Mouse (Mus musculus) MEL (cell line): Measurements from ENCODE around the gene Haghl.

ENCODE experiments used
- BHLHE40 ChIP-seq: IDR thresholded peaks from 2 replicates; pipeline ENCODE4 v1.6.1; 2012; ENCODE audit warnings: low read depth, mild to moderate bottlenecking, inconsistent platforms, low read length, improper control_type of control experiment, borderline replicate concordance
- CTCF ChIP-seq, 3 experiments: IDR thresholded peaks in 2 of 3; conservative IDR thresholded peaks in 1 of 3; 2 replicates each; pipeline ENCODE4 v1.5.1; 2011 to 2012; ENCODE audit warnings: low read length in 3 of 3, low read depth in 2 of 3, mild to moderate bottlenecking in 2 of 3, improper control_type of control experiment in 1 of 3, inconsistent platforms in 1 of 3, mixed read lengths in 1 of 3, moderate library complexity in 1 of 3; ENCODE audit not compliant: control insufficient read depth in 1 of 3, insufficient read depth in 1 of 3, poor library complexity in 1 of 3, severe bottlenecking in 1 of 3
- EP300 ChIP-seq, 2 experiments: IDR thresholded peaks; 2 replicates each; pipeline ENCODE4 v1.6.1; 2011; ENCODE audit warnings: improper control_type of control experiment in 2 of 2, low read length in 2 of 2, low read depth in 1 of 2, mild to moderate bottlenecking in 1 of 2
- HCFC1 ChIP-seq: IDR thresholded peaks from 2 replicates; pipeline ENCODE4 v1.6.1; 2012; ENCODE audit warnings: low read depth, mild to moderate bottlenecking, inconsistent platforms, low read length, improper control_type of control experiment, moderate library complexity
- MAX ChIP-seq: IDR thresholded peaks from 2 replicates; pipeline ENCODE4 v1.6.1; 2011; ENCODE audit warnings: low read length, improper control_type of control experiment
- MXI1 ChIP-seq: IDR thresholded peaks from 2 replicates; pipeline ENCODE4 v1.6.1; 2011; ENCODE audit warnings: mild to moderate bottlenecking, low read depth, low read length, improper control_type of control experiment
- NRF1 ChIP-seq: IDR thresholded peaks from 2 replicates; pipeline ENCODE4 v1.6.1; 2014; ENCODE audit warnings: low read depth, mild to moderate bottlenecking, inconsistent platforms, low read length, improper control_type of control experiment, moderate library complexity; ENCODE audit not compliant: poor library complexity, insufficient read depth, severe bottlenecking
- POLR2A ChIP-seq, 2 experiments: IDR thresholded peaks; 2 replicates each; pipeline ENCODE4 v1.6.1; 2011 to 2012; ENCODE audit warnings: low read length in 2 of 2, mild to moderate bottlenecking in 2 of 2, control low read depth in 1 of 2, improper control_type of control experiment in 1 of 2, low read depth in 1 of 2, moderate library complexity in 1 of 2; ENCODE audit not compliant: control insufficient read depth in 1 of 2, insufficient read depth in 1 of 2, poor library complexity in 1 of 2
- RCOR1 ChIP-seq: IDR thresholded peaks from 2 replicates; pipeline ENCODE4 v1.6.1; 2012; ENCODE audit warnings: low read depth, mild to moderate bottlenecking, inconsistent platforms, low read length, improper control_type of control experiment
- TAL1 ChIP-seq: IDR thresholded peaks from 2 replicates; pipeline ENCODE4 v1.6.1; 2012; ENCODE audit warnings: mild to moderate bottlenecking, inconsistent platforms, low read length, moderate library complexity, mixed read lengths
- USF1 ChIP-seq: IDR thresholded peaks from 2 replicates; pipeline ENCODE4 v1.6.1; 2014; ENCODE audit warnings: low read depth, mild to moderate bottlenecking, inconsistent platforms, low read length, improper control_type of control experiment, moderate library complexity
- ZC3H11A ChIP-seq: IDR thresholded peaks from 2 replicates; pipeline ENCODE4 v1.6.1; 2012; ENCODE audit warnings: low read depth, mild to moderate bottlenecking, inconsistent platforms, low read length, improper control_type of control experiment
- ZNF384 ChIP-seq: IDR thresholded peaks from 2 replicates; pipeline ENCODE4 v1.6.1; 2012; ENCODE audit warnings: low read depth, mild to moderate bottlenecking, inconsistent platforms, low read length, improper control_type of control experiment

GRCm38 (mm10) chr17:25781339-25781738 is 4.1 kb downstream of the Haghl start:
- TF ChIP-seq ZNF384 = no peak
- TF ChIP-seq NRF1 = no peak
- TF ChIP-seq CTCF (IDR thresholded peaks at IDR 0.05 in 2 of 3, conservative IDR thresholded peaks at IDR 0.05 in 1 of 3; ENCODE audit: control insufficient read depth in 1 of 3, insufficient read depth in 1 of 3, low read depth in 2 of 3, low read length in 3 of 3, poor library complexity in 1 of 3, severe bottlenecking in 1 of 3) = no peak
- no peak for TF ChIP-seq EP300 (IDR thresholded peaks at IDR 0.05; ENCODE audit: low read depth in 1 of 2, low read length in 2 of 2)
- no peak for TF ChIP-seq MAX
- no peak for TF ChIP-seq POLR2A (IDR thresholded peaks at IDR 0.05; ENCODE audit: control insufficient read depth in 1 of 2, insufficient read depth in 1 of 2, low read depth in 1 of 2, low read length in 2 of 2, poor library complexity in 1 of 2)
- no peak for TF ChIP-seq RCOR1
- TF ChIP-seq TAL1 = no peak
- TF ChIP-seq HCFC1 = no peak
- no peak for TF ChIP-seq ZC3H11A
- no peak for TF ChIP-seq MXI1
- TF ChIP-seq USF1 = no peak
- TF ChIP-seq BHLHE40 = no peak
